Mouse (Mus musculus) limb, embryonic 14.5 days (tissue): Measurements from ENCODE around the gene Sgce. TPM values are rescaled to one million over a fixed set of nuclear protein-coding genes. Genes with fewer than 3 reads are reported as not detected.

ENCODE experiments used
- ATAC-seq: fragments of 200-750 bp; cut with Nextera tagmentation; 2 replicates; pipeline ENCODE4 v1.8.0; 2017; ENCODE audit warnings: low read depth, moderate number of reproducible peaks, moderate TSS enrichment; ENCODE audit not compliant: low FRiP score
- DNase-seq: peaks from one replicate; pipeline ENCODE4 v3.0.0-alpha.2; 2015; ENCODE audit warnings: low spot score
- H3K27ac ChIP-seq: fragments of 300-500 bp; sonication (generic); replicated peaks from 2 replicates; pipeline ENCODE4 v1.5.1; 2014; ENCODE audit warnings: low read depth, mild to moderate bottlenecking, low read length, moderate library complexity, mixed read lengths
- H3K27me3 ChIP-seq: fragments of 300-500 bp; sonication (generic); 2 replicates; pipeline ENCODE4 v1.6.1; 2014; ENCODE audit warnings: low read length, mixed read lengths; ENCODE audit not compliant: control insufficient read depth, insufficient read depth
- H3K36me3 ChIP-seq: fragments of 300-500 bp; sonication (generic); 2 replicates; pipeline ENCODE4 v1.6.1; 2014; ENCODE audit warnings: mild to moderate bottlenecking, low read length, moderate library complexity, mixed read lengths; ENCODE audit not compliant: control insufficient read depth, insufficient read depth
- H3K4me1 ChIP-seq: fragments of 300-500 bp; sonication (generic); 2 replicates; pipeline ENCODE4 v1.6.1; 2014; ENCODE audit warnings: antibody characterized with exemption, low read length, mixed read lengths; ENCODE audit not compliant: control insufficient read depth, insufficient read depth
- H3K4me2 ChIP-seq: fragments of 300-500 bp; sonication (generic); replicated peaks from 2 replicates; pipeline ENCODE4 v1.6.1; 2014; ENCODE audit warnings: low read depth, mild to moderate bottlenecking, low read length, moderate library complexity; ENCODE audit not compliant: severe bottlenecking
- H3K4me3 ChIP-seq: fragments of 300-500 bp; sonication (generic); replicated peaks from 2 replicates; pipeline ENCODE4 v1.5.1; 2014; ENCODE audit warnings: low read length
- H3K9ac ChIP-seq: fragments of 300-500 bp; sonication (generic); 2 replicates; pipeline ENCODE4 v1.6.1; 2014; ENCODE audit warnings: mild to moderate bottlenecking, low read depth, low read length, moderate library complexity; ENCODE audit not compliant: severe bottlenecking
- H3K9me3 ChIP-seq: fragments of 300-500 bp; sonication (generic); 2 replicates; pipeline ENCODE4 v1.6.1; 2016; ENCODE audit warnings: low read length; ENCODE audit not compliant: control insufficient read depth
- POLR2A ChIP-seq: fragments of 200-500 bp; IDR thresholded peaks from 2 replicates; pipeline ENCODE4 v1.8.0; 2012; ENCODE audit warnings: inconsistent platforms, mild to moderate bottlenecking, moderate library complexity, borderline replicate concordance; ENCODE audit not compliant: insufficient read depth, insufficient read length; ENCODE audit errors: extremely low read depth
- WGBS: fragments of 180-500 bp; shearing (Covaris S2); extraction: QIAGEN DNeasy Blood & Tissue Kit; methylation state at CpG from one replicate; pipeline ENCODE4 v1.1.7; 2014; 5-methylcytosine and 5-hydroxymethylcytosine counted together
- polyA plus RNA-seq, 2 experiments: library from polyadenylated mRNA; depleted of rRNA in 1 of 2; stranded (reverse) in 1 of 2; unstranded in 1 of 2; fragments of >200 nt; fragmentation: Nextera tagmentation in 1 of 2; extraction: Ambion mirVana in 1 of 2; gene quantifications; 2 replicates each; pipeline versions ENCODE4 v1.2.1 to v1.2.3; 2012 to 2014

Gene Sgce
- polyA plus RNA-seq, 2 experiments = 62.0 to 63.6 TPM

DNA sequence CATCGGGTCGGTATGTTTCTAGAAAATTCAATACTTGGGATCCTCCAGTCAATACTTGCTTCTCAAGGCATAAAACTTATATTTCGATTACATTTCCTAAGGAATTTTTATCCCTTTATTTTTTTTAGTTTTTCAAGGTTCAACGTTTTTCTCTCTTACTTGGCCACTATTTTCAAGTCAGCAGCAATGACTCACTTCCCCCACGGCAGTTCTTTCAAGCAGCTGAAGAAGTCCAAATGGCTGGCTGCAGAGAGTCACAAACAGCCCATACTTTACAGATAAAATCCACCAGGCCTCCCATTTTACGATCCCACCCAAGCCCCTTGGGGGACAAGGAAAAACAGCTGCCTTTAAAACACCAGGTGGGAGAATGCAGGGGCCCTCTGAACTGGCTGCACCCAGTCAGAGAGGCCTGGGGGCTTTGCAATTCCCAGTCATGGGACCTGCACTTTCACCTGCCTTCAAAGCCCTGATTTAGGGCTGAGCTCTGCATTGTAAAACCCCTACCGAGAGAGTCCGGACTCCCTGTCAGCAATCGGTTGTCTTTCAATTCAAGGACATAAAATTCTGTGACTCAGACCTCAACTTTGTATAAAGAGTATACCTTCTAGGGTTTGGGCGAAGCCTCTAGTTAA lies 62.2 kb downstream of the Sgce start:
- Histone ChIP-seq H3K9me3 (no peaks in the 10 kb centered on the region), H3K4me3 (no peak overlapping the region), H3K27me3 (no peaks in the 10 kb centered on the region), H3K36me3 (no peaks in the 10 kb centered on the region), H3K9ac (no peak overlapping the region), H3K4me2 (no peak overlapping the region), H3K27ac (no peak overlapping the region), H3K4me1 (peaks cover 3% of the 10 kb centered on the region; the same call in 1 of the 2 replicates)
- DNase-seq = no peak
- WGBS = 32% methylated on average over 10 of the region's 10 CpGs
- no peak for ATAC-seq
- TF ChIP-seq POLR2A = no peak

DNA sequence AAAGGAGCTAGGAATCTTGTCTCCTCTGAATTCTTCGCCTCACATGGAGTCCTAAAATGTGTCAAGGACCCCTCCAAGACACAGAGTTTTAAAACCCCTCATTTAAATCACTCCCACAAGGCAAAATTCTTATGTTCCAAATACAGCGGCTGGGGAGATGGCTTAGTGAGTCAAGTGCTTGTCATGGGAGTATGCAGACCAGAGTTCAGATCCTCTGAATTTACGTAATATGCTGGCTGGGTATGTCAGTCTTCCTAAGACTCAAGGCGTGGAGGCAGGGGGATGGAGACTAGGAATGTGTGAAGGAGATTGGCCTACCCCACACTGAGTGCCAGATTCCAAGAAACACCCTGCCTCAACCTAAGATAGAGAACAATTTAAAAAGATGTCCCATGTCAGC lies 66.4 kb downstream of the Sgce start:
- Histone ChIP-seq H3K9ac (no peak overlapping the region), H3K4me2 (no peak overlapping the region), H3K4me3 (no peak overlapping the region), H3K9me3 (no peaks in the 10 kb centered on the region), H3K27ac (no peak overlapping the region), H3K27me3 (no peaks in the 10 kb centered on the region), H3K4me1 (peaks cover 3% of the 10 kb centered on the region; the same call in 1 of the 2 replicates), H3K36me3 (no peaks in the 10 kb centered on the region; the same call in 1 of the 2 replicates)
- TF ChIP-seq POLR2A = no peak
- 85% methylated on average over 4 of the region's 4 CpGs for WGBS
- no peak for DNase-seq
- no peak for ATAC-seq

DNA sequence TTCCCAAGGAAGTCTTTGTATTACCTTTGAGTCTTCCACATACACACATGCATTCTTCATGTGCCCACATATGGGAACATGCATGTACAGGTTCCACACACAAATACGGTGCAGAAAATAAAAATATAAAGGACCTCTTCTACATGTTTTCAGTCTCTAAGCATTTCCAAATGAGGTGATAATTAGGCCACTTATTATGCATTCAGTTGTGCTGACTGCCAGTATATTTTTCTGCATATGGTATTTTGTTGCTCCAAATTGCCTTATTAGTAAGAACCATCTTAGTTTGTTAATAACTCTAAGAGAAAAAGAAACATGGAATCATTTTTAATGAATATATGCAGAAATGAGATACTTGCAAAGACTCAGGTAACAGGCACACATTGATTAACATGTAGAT lies 67.0 kb downstream of the Sgce start:
- TF ChIP-seq POLR2A = no peak
- H3K4me1 ChIP-seq = peaks cover 3% of the 10 kb centered on the region; the same call in 1 of the 2 replicates
- ATAC-seq (no peak), DNase-seq (no peak)
- no peak overlapping the region for H3K4me3 ChIP-seq
- no peak overlapping the region for H3K4me2 ChIP-seq
- 76% methylated on average over 1 of the region's 1 CpGs for WGBS
- no peak overlapping the region for H3K27ac ChIP-seq
- no peaks in the 10 kb centered on the region for H3K27me3 ChIP-seq
- H3K9ac ChIP-seq = no peak overlapping the region
- H3K9me3 ChIP-seq = no peaks in the 10 kb centered on the region
- no peaks in the 10 kb centered on the region; the same call in 1 of the 2 replicates for H3K36me3 ChIP-seq

DNA sequence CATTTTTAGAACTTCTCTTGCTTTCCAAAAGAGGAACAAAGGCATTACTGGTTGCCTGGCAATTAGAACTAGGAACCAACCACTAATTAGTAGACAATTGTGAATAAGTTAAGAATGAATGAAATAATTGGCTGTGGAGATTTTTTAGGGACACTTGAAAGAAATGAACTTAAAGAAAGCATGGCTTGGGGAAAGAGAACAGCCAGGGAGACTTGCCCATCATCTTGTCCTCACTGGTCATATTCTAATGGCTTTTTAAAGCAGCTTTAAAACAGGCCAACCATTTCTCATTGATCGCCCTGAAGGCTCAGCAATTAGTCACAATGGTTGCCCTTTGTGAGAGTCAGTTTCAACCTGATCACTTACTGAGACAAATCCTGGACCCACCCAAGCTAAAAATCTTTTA lies 69.6 kb downstream of the Sgce start:
- no peaks in the 10 kb centered on the region for H3K9me3 ChIP-seq
- H3K27me3 ChIP-seq = no peaks in the 10 kb centered on the region
- TF ChIP-seq POLR2A = no peak
- ATAC-seq (no peak), DNase-seq (no peak)
- no peak overlapping the region for H3K4me3 ChIP-seq
- no peak overlapping the region for H3K9ac ChIP-seq
- H3K36me3 ChIP-seq = no peaks in the 10 kb centered on the region; the same call in 1 of the 2 replicates
- no peaks in the 10 kb centered on the region for H3K4me1 ChIP-seq
- H3K4me2 ChIP-seq = no peak overlapping the region
- H3K27ac ChIP-seq = no peak overlapping the region
- WGBS = 77% methylated on average over 1 of the region's 1 CpGs

DNA sequence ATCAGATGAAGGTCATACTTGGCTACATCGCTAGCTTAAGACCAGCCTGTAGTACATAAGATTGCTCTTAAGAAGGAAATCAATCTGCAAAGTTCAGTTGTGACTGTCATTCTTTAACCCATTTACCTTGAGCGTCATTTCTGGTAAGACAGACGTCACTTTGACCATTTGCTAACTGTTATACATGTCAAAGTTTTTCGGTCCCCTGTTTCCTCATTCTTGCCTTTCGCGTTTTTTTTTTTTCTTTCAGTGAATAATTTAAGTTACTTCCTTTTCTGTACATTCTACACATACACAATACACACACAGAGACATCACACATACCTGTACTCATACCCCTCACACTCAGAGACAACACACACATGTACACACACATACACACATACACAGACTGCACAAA lies 81.9 kb downstream of the Sgce start:
- no peaks in the 10 kb centered on the region for H3K4me1 ChIP-seq
- H3K36me3 ChIP-seq = no peaks in the 10 kb centered on the region
- no peak for DNase-seq
- H3K27me3 ChIP-seq = no peaks in the 10 kb centered on the region
- H3K4me3 ChIP-seq = no peak overlapping the region
- no peak overlapping the region for H3K4me2 ChIP-seq
- no peak for ATAC-seq
- no peak overlapping the region for H3K27ac ChIP-seq
- no peak for TF ChIP-seq POLR2A
- no peaks in the 10 kb centered on the region for H3K9me3 ChIP-seq
- WGBS = 90% methylated on average over 6 of the region's 6 CpGs
- no peak overlapping the region for H3K9ac ChIP-seq

DNA sequence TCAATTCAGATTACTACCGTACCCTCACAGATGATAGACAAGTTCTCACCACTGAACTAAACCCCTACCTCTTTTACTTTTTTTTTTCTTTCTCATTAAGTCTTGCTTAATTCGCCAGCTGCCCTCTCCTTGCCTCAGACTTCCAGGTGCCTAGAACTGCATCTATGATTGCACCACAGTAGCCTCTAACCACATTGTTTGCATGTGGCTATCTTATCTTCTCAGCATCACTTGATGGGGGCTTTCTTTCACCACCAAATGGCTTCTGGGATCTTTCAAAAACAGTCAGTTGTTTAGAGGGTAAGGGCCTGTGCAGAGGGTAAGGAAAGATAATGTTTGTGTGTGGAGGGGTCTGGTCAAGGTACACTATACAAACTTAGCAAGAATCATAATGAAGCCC lies 82.7 kb downstream of the Sgce start:
- H3K4me2 ChIP-seq = no peak overlapping the region
- no peak for ATAC-seq

More for the DNA sequence above, 82.7 kb downstream of the Sgce start:
- Histone ChIP-seq H3K4me3 (no peak overlapping the region), H3K27me3 (no peaks in the 10 kb centered on the region), H3K27ac (no peak overlapping the region), H3K9ac (no peak overlapping the region), H3K9me3 (no peaks in the 10 kb centered on the region), H3K36me3 (no peaks in the 10 kb centered on the region), H3K4me1 (no peaks in the 10 kb centered on the region)
- 49% methylated on average over 2 of the region's 2 CpGs for WGBS
- no peak for TF ChIP-seq POLR2A
- no peak for DNase-seq
